Mouse (Mus musculus) mouse embryonic stem cell (cell line): Measurements from ENCODE around the gene Zfp81.
"Not testable (repeated sequence)": the region's sequence is repeated elsewhere in the genome, so short reads cannot be mapped to it uniquely, and the experiment has no call there.

Experiments used
- in situ Hi-C, 2 experiments: fragments of 300-500 bp; cut with MboI; formaldehyde crosslinking; loops; 1 replicate in 1 of 2; 3 replicates in 1 of 2; pipeline ENCODE4 v1.14.3; 2019 to 2020; ENCODE audit warnings: low sequenced_read_pairs in 2 of 2, low pct_unique_long_range_greater_than_20kb in 1 of 2, mixed read lengths in 1 of 2; ENCODE audit not compliant: unreplicated experiment in 1 of 2

Gene Zfp81

DNA sequence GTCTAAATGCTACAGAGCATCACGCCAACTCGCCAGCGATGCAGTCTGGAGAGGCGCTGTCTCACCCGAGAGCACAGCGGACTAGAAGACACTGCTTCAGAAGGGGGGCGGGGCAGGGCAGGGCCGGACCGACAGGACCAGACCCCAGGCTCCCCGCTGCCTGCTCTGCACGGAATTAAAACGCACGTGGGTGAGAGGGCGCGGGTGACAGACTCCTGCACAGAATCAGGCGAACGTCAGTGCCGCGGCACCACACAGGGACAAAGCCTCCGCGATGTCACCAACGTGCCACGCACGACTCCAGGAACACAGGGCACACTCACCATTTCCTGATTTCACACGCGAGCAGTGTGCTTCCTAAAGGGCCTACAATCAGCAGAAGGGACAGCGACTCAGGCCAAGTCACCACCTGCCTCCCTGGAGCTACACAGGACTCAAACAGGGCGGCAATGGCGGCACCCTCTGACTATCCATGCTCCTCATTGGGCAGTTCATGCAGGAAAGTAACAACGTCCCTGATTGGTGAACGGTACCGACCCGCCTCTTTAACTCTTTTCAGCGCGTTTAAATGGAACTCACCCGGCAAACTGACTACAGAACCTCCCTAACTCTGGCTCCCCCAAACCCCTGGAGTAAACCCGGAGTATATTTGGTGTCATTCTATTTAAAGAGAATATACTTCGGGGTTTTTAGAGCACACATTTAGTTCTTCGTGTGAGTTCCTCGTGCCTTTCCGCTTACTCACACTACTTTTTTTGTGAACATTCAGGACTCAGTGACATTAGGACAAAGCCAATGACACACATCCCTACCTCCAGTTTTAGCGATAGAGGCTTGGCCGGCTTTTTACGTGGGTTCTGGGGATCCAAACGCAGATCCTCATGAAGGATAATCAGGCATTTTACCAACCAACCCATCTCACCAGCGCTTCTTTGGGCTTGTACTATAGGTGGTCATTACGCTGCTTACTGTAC lies at the start of gene Zfp81:
Zfp81 (minus strand) TSS at position 468 of the 974 bp plus-strand sequence.
- in situ Hi-C loops, result no loop called here

DNA sequence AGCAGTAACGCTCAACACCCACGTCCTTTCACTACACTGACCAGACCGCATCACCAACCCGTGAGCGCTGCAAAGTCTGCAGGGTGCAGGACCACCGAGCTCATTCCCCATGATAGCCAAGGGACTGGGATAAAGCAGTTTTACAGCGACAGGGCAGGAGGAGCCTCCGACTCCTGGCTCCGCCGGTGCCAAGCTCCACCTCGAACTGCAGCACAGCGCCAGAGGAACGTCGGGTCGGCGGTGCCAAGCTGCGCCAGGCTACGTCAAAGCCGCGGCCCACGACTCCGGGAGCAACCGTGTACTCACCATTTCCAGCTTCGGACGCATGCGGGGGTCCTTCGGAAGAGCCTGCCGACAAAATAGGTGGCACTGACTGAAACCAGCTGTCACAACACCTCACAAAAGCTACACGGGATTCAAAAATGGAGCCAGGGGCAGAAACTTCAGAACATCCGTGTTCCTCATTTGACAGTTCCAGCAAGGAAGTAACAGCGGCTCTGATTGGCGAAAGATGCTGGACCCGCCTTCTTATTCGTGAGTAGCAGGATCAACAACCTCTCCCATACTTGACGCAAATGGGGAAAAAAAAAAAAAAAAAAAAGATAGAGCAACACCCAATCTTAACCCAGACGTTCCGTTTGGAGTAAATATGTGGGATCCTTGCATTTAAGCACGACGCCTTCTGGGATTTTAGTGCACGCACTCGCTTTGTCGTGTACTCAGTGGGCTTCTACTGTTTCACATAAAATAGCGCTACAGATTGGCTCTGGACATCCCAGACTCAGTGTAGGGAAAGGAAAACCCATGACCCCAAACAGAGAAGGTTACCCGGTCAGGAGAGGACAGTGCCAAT lies 35.7 kb upstream of the Zfp81 start, which contains the start of gene Zfp101:
Zfp101 (minus strand) TSS at position 460 of the 853 bp plus-strand sequence.
- in situ Hi-C loops, result no loop called here

DNA sequence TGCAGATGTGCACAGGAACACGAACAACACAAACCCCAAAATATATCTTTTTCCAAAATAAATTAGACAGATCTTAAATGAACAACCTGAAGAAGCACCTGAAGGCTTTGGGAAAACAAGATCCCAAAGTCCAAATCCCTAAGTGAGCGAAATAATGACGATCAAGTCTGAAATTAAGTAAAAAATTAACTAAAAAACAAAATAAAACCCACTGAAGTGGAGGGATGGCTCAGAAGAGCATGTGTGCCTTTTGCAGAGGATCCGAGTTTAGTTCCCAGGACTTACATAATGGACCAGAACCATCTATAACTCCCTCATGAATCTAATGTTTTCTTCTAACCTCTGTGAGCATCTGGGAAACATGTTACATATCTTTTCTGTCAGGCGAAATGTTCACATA lies 33.6 kb upstream of the Zfp81 start:
- in situ Hi-C loops, result no loop called here

DNA sequence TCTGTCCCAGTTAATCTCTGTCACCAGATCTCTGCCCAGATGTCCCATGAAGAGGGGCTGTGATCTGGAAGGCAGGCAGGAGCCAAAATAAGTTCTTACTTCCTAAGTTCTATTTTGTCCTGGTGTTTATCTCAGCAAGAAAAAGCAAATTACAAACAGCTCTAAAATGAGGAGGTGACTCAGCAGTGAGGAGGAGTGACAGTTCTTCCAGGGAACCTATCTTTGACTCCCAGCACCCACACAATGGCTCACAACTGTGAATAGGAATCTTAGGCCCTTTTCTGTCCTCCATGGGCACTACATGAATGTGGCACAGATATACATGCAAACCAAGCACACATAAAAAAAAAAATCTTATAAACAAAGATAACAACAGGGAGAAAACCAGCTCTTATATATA lies 27.0 kb upstream of the Zfp81 start:
- in situ Hi-C loops, result no loop called here

DNA sequence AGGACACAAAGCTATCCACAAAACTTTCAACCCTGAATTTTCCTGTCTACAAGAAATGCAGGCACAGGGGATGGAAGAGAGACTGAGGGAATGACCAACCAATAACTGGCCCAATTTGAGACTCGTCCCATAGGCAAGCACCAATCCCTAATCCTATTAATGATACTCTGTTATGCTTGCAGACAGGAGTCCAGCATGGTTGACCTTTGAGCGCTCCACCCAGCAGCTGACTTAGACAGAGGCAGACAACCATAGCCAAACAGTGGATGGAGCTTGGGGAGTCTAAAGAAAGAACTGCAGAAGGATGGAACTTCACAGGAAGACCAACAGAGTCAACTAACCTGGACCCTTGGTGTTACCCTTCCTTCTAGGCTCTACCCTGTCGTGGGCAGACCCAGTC lies 14.1 kb upstream of the Zfp81 start:
- in situ Hi-C loops, result no loop called here

DNA sequence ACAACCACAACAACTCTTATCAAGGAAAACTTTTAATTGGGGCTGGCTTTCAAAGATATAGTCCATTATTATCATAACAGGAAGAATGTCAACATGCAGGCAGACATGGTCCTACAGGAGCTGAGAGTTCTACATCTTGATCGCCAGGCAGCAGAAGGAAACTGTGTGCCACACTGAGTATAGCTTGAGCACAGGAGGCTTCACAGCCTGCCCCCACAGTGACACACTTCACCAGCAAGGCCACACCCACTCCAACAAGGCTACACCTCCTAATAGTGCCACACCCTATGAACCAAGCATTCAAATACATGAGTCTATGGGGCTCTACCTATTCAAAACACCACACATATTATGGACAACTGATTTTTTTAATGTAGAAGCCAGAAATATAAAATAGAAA lies 5.7 kb downstream of the Zfp81 start:
- in situ Hi-C loops, result no loop called here

DNA sequence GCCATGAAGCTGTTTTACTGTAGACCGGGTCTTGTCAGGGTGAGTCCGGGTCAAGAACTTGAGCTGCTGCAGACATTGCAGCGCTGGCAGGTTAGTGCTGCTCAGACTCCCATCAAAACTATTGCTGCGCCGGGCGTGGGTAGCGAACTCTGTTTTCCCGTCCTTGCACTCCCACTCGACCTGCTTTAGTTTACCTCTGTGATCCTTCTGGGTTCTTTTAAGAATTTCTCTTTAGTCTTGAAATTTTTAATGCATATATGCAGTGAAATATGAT lies 68.9 kb downstream of the Zfp81 start:
- in situ Hi-C loops, result not testable (repeated sequence)

DNA sequence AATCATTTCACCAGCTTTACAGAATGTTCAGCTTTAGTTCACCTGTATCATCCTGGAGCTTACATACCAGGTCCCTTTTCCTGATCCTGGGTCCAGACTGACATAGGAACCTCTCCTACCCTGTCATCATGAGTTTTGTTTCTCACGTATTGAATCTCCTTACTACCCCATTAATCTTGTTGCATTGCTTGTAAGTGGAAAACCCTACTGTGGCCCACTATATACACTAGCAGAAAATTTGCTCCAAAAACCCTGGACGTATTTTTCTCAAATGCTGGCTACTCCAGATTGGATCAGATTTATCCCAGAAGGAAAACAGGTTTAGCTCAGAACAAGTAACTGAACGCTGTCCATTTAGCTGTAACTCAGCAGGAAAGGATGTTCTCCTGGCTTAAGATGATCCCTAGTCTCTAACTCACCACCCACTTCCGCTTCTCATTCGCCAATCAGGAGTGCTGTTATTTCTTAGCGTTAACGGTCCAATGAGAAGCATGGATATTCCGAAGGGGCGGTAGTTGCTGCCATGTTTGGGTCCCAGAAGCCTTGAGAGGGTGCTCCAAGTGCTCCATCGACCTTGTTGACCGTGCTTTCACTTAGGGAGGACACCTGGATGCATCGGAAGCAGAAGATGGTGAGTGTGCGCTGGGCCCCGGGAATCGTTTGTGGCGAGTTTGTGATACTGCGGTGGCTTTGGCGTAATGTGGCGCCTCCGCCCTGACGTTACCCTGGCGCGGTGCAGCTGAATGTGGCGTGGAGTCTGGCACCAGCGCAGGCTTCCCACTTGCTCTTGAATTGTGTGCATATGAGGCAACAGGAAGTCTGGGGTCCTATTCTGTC lies 69.4 kb downstream of the Zfp81 start, which contains the start of gene Zfp955b:
Zfp955b (plus strand) TSS at position 506 of the 837 bp plus-strand sequence.
- in situ Hi-C loops, result not testable (repeated sequence)
